Mouse (Mus musculus) megakaryocyte-erythroid progenitor cell, adult 5-6 weeks (primary cell): Measurements from ENCODE around the gene Poldip3. TPM values are rescaled to one million over a fixed set of nuclear protein-coding genes. Genes with fewer than 3 reads are reported as not detected.

Experiments used
- ATAC-seq: replicated peaks from 2 replicates; pipeline ENCODE4 v1.8.0; 2016; ENCODE audit warnings: mild to moderate bottlenecking, inconsistent platforms; ENCODE audit not compliant: severe bottlenecking, poor library complexity, low FRiP score, low TSS enrichment
- total RNA-seq, 2 experiments: library from RNA; stranded (forward) in 1 of 2; stranded (reverse) in 1 of 2; fragments of 200-1000, 215-1000 nt in 1 of 2; fragments of >200 nt in 1 of 2; fragmentation: Nextera tagmentation in 1 of 2; gene quantifications; 2 replicates each; pipeline ENCODE4 v1.2.3; 2014 to 2017

Gene Poldip3
- total RNA-seq (2014; fragmentation: Nextera tagmentation), result 59.0 and 76.4 TPM in 2 replicates
- total RNA-seq (2017), result 65.4 and 92.3 TPM in 2 replicates

GRCm38 (mm10) chr15:83149196-83150072 is at the start of gene Poldip3:
Poldip3 (minus strand) TSS chr15:83149384.
- peak; percentile 91 for ATAC-seq

GRCm38 (mm10) chr15:83193413-83193812 is 44.2 kb upstream of the Poldip3 start:
- ATAC-seq, result no peak

GRCm38 (mm10) chr15:83182351-83182750 is 33.2 kb upstream of the Poldip3 start:
- ATAC-seq, result 0 out of 2 replicates have a peak, but pooled peaks have one; percentile 2

- peak; percentile 49; the same call in 1 of the 2 replicates for ATAC-seq
Measured at GRCm38 (mm10) chr15:83181800-83182330, 32.7 kb upstream of the Poldip3 start.

GRCm38 (mm10) chr15:83180004-83180403 is 30.8 kb upstream of the Poldip3 start:
- no peak for ATAC-seq

- no peak for ATAC-seq
Measured at GRCm38 (mm10) chr15:83176653-83177052, 27.5 kb upstream of the Poldip3 start.

GRCm38 (mm10) chr15:83173914-83174884 is 25.0 kb upstream of the Poldip3 start:
- no peak for ATAC-seq

GRCm38 (mm10) chr15:83172492-83173429 is 23.6 kb upstream of the Poldip3 start, which contains the start of gene Cyb5r3:
Cyb5r3 (minus strand) TSS chr15:83172592.
- ATAC-seq, result peak; percentile 3; the same call in 1 of the 2 replicates

- peak; percentile 91 for ATAC-seq
Measured at GRCm38 (mm10) chr15:83171712-83172481, 22.7 kb upstream of the Poldip3 start.

GRCm38 (mm10) chr15:83170956-83171659 is 21.9 kb upstream of the Poldip3 start:
- no peak for ATAC-seq

- ATAC-seq, result peak; percentile 83
Measured at GRCm38 (mm10) chr15:83169772-83170722, 20.9 kb upstream of the Poldip3 start.

GRCm38 (mm10) chr15:83168875-83169771 is 19.9 kb upstream of the Poldip3 start:
- ATAC-seq, result no peak

- ATAC-seq, result no peak
Measured at GRCm38 (mm10) chr15:83168311-83168710, 19.1 kb upstream of the Poldip3 start.

- no peak for ATAC-seq
Measured at GRCm38 (mm10) chr15:83167550-83168065, 18.4 kb upstream of the Poldip3 start.

GRCm38 (mm10) chr15:83167126-83167525 is 17.9 kb upstream of the Poldip3 start:
- ATAC-seq, result no peak
